Mouse (Mus musculus): Measurements from ENCODE around the gene Unc5cl. TPM values are rescaled to one million over a fixed set of nuclear protein-coding genes. Genes with fewer than 3 reads are reported as not detected.
A peak's percentile ranks its signal among the peaks of the same experiment; 100 is the strongest.

Unc5cl gene
- 1.5 and 1.6 TPM in 2 replicates for polyA plus RNA-seq (2012)

- H3K36me3 ChIP-seq (ENCODE audit: control insufficient read depth), result peaks cover 20% of the 10 kb centered on the region
- peaks cover 85% of the 10 kb centered on the region for H3K4me1 ChIP-seq (ENCODE audit: control insufficient read depth)
- peak within 1 kb of the TSS; percentile 68 for H3K4me3 ChIP-seq (replicated peaks)
- H3K9me3 ChIP-seq (ENCODE audit: control insufficient read depth, low read length), result no peaks in the 10 kb centered on the region
- no peak for TF ChIP-seq TAL1 (IDR thresholded peaks at IDR 0.05; ENCODE audit: low read length)
- TF ChIP-seq GATA1 (IDR thresholded peaks at IDR 0.05; ENCODE audit: low read length), result no peak
- H3K27me3 ChIP-seq (ENCODE audit: control insufficient read depth), result no peaks in the 10 kb centered on the region
These were observed at the start of gene Unc5cl for GRCm38 (mm10) chr17:48454688-48455087. TSS of gene Unc5cl (plus strand) at chr17:48454901.

- peak overlapping the region; percentile 70 for H3K4me3 ChIP-seq (replicated peaks)
- peaks cover 70% of the 10 kb centered on the region for H3K4me1 ChIP-seq (ENCODE audit: control insufficient read depth)
- H3K36me3 ChIP-seq (ENCODE audit: control insufficient read depth), result peaks cover 54% of the 10 kb centered on the region
- H3K9me3 ChIP-seq (ENCODE audit: control insufficient read depth, low read length), result no peaks in the 10 kb centered on the region
- H3K27me3 ChIP-seq (ENCODE audit: control insufficient read depth), result no peaks in the 10 kb centered on the region
- TF ChIP-seq GATA1 (IDR thresholded peaks at IDR 0.05; ENCODE audit: low read length) (peak; percentile 27; the same call in 1 of the 2 replicates), TAL1 (IDR thresholded peaks at IDR 0.05; ENCODE audit: low read length) (no peak)
These were observed 47.5 kb upstream of the Unc5cl start for GRCm38 (mm10) chr17:48407154-48407553.

GRCm38 (mm10) chr17:48407910-48408525, 46.7 kb upstream of the Unc5cl start:
- Histone ChIP-seq H3K27me3 (ENCODE audit: control insufficient read depth) (no peaks in the 10 kb centered on the region), H3K4me3 (replicated peaks) (peak overlapping the region; percentile 70), H3K9me3 (ENCODE audit: control insufficient read depth, low read length) (no peaks in the 10 kb centered on the region), H3K36me3 (ENCODE audit: control insufficient read depth) (peaks cover 55% of the 10 kb centered on the region), H3K4me1 (ENCODE audit: control insufficient read depth) (peaks cover 73% of the 10 kb centered on the region)
- TF ChIP-seq TAL1 (IDR thresholded peaks at IDR 0.05; ENCODE audit: low read length) (no peak), GATA1 (IDR thresholded peaks at IDR 0.05; ENCODE audit: low read length) (no peak)

- Histone ChIP-seq H3K27me3 (ENCODE audit: control insufficient read depth) (no peaks in the 10 kb centered on the region), H3K9me3 (ENCODE audit: control insufficient read depth, low read length) (no peaks in the 10 kb centered on the region), H3K36me3 (ENCODE audit: control insufficient read depth) (peaks cover 60% of the 10 kb centered on the region), H3K4me1 (ENCODE audit: control insufficient read depth) (peaks cover 72% of the 10 kb centered on the region), H3K4me3 (replicated peaks) (peak overlapping the region; percentile 70)
- no peak for TF ChIP-seq TAL1 (IDR thresholded peaks at IDR 0.05; ENCODE audit: low read length)
- TF ChIP-seq GATA1 (IDR thresholded peaks at IDR 0.05; ENCODE audit: low read length), result no peak
These were observed 46.0 kb upstream of the Unc5cl start for GRCm38 (mm10) chr17:48408526-48409291.

GRCm38 (mm10) chr17:48409380-48410298, 45.1 kb upstream of the Unc5cl start, which contains the start of the genes Nfya and Oard1:
TSS of gene Nfya (minus strand) at chr17:48409906.
TSS of gene Oard1 (plus strand) at chr17:48410014.
- peak within 1 kb of the TSS; percentile 70 for H3K4me3 ChIP-seq (replicated peaks)
- peaks cover 65% of the 10 kb centered on the region for H3K4me1 ChIP-seq (ENCODE audit: control insufficient read depth)
- H3K9me3 ChIP-seq (ENCODE audit: control insufficient read depth, low read length), result no peaks in the 10 kb centered on the region
- H3K36me3 ChIP-seq (ENCODE audit: control insufficient read depth), result peaks cover 62% of the 10 kb centered on the region
- no peaks in the 10 kb centered on the region for H3K27me3 ChIP-seq (ENCODE audit: control insufficient read depth)
- TF ChIP-seq TAL1 (IDR thresholded peaks at IDR 0.05; ENCODE audit: low read length) (no peak), GATA1 (IDR thresholded peaks at IDR 0.05; ENCODE audit: low read length) (no peak)

GRCm38 (mm10) chr17:48410299-48410785, 44.4 kb upstream of the Unc5cl start:
- H3K4me1 ChIP-seq (ENCODE audit: control insufficient read depth), result peaks cover 58% of the 10 kb centered on the region
- H3K9me3 ChIP-seq (ENCODE audit: control insufficient read depth, low read length), result no peaks in the 10 kb centered on the region
- peaks cover 63% of the 10 kb centered on the region for H3K36me3 ChIP-seq (ENCODE audit: control insufficient read depth)
- no peaks in the 10 kb centered on the region for H3K27me3 ChIP-seq (ENCODE audit: control insufficient read depth)
- TF ChIP-seq GATA1 (IDR thresholded peaks at IDR 0.05; ENCODE audit: low read length), result no peak
- TF ChIP-seq TAL1 (IDR thresholded peaks at IDR 0.05; ENCODE audit: low read length), result no peak
- peak overlapping the region; percentile 70 for H3K4me3 ChIP-seq (replicated peaks)

GRCm38 (mm10) chr17:48411241-48411640, 43.5 kb upstream of the Unc5cl start:
- TF ChIP-seq TAL1 (IDR thresholded peaks at IDR 0.05; ENCODE audit: low read length) (no peak), GATA1 (IDR thresholded peaks at IDR 0.05; ENCODE audit: low read length) (no peak)
- H3K4me3 ChIP-seq (replicated peaks), result peak overlapping the region; percentile 70
- peaks cover 49% of the 10 kb centered on the region for H3K4me1 ChIP-seq (ENCODE audit: control insufficient read depth)
- no peaks in the 10 kb centered on the region for H3K9me3 ChIP-seq (ENCODE audit: control insufficient read depth, low read length)
- H3K27me3 ChIP-seq (ENCODE audit: control insufficient read depth), result no peaks in the 10 kb centered on the region
- H3K36me3 ChIP-seq (ENCODE audit: control insufficient read depth), result peaks cover 64% of the 10 kb centered on the region

GRCm38 (mm10) chr17:48416011-48416410, 38.7 kb upstream of the Unc5cl start:
- H3K4me1 ChIP-seq (ENCODE audit: control insufficient read depth), result peaks cover 48% of the 10 kb centered on the region
- peaks cover 92% of the 10 kb centered on the region for H3K36me3 ChIP-seq (ENCODE audit: control insufficient read depth)
- H3K9me3 ChIP-seq (ENCODE audit: control insufficient read depth, low read length), result no peaks in the 10 kb centered on the region
- TF ChIP-seq TAL1 (IDR thresholded peaks at IDR 0.05; ENCODE audit: low read length) (no peak), GATA1 (IDR thresholded peaks at IDR 0.05; ENCODE audit: low read length) (no peak)
- no peaks in the 10 kb centered on the region for H3K27me3 ChIP-seq (ENCODE audit: control insufficient read depth)
- H3K4me3 ChIP-seq (replicated peaks), result no peak overlapping the region

Measured in erythroblast, embryonic 14.5 days (primary cell).